Mouse (Mus musculus): Measurements from ENCODE around the gene Rbm4. TPM values are rescaled to one million over a fixed set of nuclear protein-coding genes. Genes with fewer than 3 reads are reported as not detected.

Gene Rbm4
- polyA plus RNA-seq (2014; fragmentation: Illumina TruSeq; extraction: RNeasy Lipid Tissue Mini Kit (QIAGEN cat#74804)): 14.7 TPM

GRCm38 (mm10) chr19:4793831-4794422 is at the start of gene Rbm4:
Rbm4 (minus strand) TSS chr19:4793901.

GRCm38 (mm10) chr19:4839149-4839548 is 45.4 kb upstream of the Rbm4 start, which contains the start of the genes Ccs and Ccdc87:
Ccs (minus strand) TSS chr19:4839332.
Ccdc87 (plus strand) TSS chr19:4839366.

GRCm38 (mm10) chr19:4811063-4811908 is 17.6 kb upstream of the Rbm4 start, which contains the start of the genes Gm21992 and Rbm14:
Gm21992 (minus strand) TSS chr19:4811612.
Rbm14 (minus strand) TSS chr19:4811634.

DNA sequence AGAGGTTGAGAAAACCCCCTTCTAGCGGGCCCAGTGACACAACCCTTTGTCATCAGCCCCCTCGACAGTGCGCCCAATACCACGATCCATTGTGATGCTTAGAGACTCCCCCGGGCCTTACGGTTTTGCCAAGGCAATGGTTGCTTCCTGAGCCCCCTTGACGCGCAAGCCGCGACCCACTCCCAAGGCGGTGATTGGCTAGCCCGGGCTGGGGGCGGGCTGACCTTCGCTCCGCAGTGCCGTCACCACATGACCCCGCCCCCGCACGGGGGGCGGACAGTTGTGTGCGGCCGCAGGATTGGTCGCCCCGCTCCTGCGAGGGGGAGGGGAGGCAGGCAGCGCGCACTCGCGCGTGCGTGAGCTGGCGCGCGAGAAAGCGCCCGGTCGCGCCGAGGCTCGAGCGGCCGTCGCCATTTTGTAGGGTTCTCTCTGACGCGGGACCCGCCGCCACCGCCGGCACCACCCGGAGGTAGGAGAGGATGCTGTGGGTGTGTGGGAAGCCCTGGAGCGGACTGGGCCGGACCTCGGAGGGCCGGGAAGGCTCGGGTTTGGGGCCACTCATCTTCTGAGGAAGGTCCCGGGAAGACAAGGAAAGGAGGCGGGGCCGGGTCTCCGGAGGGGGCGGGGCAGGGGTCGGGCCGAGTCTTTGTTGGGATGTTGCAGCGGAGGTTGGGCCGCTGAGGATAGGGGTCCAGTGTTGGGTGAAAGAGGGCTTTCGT is 37.3 kb downstream of the Rbm4 start, which contains the start of gene Rbm4b:
Gene Rbm4b, plus strand, starts transcription at position 305 of the 719 bp plus-strand sequence.

Other genes starting within 250 kb of the Rbm4 start
- not detected for gene Lrfn4, start 178.2 kb downstream of the Rbm4 start, polyA plus RNA-seq (2014; fragmentation: Illumina TruSeq; extraction: RNeasy Lipid Tissue Mini Kit (QIAGEN cat#74804))
- gene Rce1, start 168.3 kb downstream of the Rbm4 start, polyA plus RNA-seq (2014; fragmentation: Illumina TruSeq; extraction: RNeasy Lipid Tissue Mini Kit (QIAGEN cat#74804)): 2.7 TPM
- gene Gm960, start 95.2 kb downstream of the Rbm4 start, polyA plus RNA-seq (2014; fragmentation: Illumina TruSeq; extraction: RNeasy Lipid Tissue Mini Kit (QIAGEN cat#74804)): not detected
- not detected for gene Sptbn2, start 82.7 kb downstream of the Rbm4 start, polyA plus RNA-seq (2014; fragmentation: Illumina TruSeq; extraction: RNeasy Lipid Tissue Mini Kit (QIAGEN cat#74804))
- gene Rbm4b, start 37.4 kb downstream of the Rbm4 start, polyA plus RNA-seq (2014; fragmentation: Illumina TruSeq; extraction: RNeasy Lipid Tissue Mini Kit (QIAGEN cat#74804)): 19.5 TPM
- 1.7 TPM for gene Gm21992, start 17.7 kb upstream of the Rbm4 start, polyA plus RNA-seq (2014; fragmentation: Illumina TruSeq; extraction: RNeasy Lipid Tissue Mini Kit (QIAGEN cat#74804))
- gene Rbm14, start 17.7 kb upstream of the Rbm4 start, polyA plus RNA-seq (2014; fragmentation: Illumina TruSeq; extraction: RNeasy Lipid Tissue Mini Kit (QIAGEN cat#74804)): 8.6 TPM
- gene Ccs, start 45.4 kb upstream of the Rbm4 start, polyA plus RNA-seq (2014; fragmentation: Illumina TruSeq; extraction: RNeasy Lipid Tissue Mini Kit (QIAGEN cat#74804)): not detected
- gene Ccdc87, start 45.5 kb upstream of the Rbm4 start, polyA plus RNA-seq (2014; fragmentation: Illumina TruSeq; extraction: RNeasy Lipid Tissue Mini Kit (QIAGEN cat#74804)): 0.46 TPM
- 35.5 TPM for gene Ctsf, start 61.2 kb upstream of the Rbm4 start, polyA plus RNA-seq (2014; fragmentation: Illumina TruSeq; extraction: RNeasy Lipid Tissue Mini Kit (QIAGEN cat#74804))
- gene Actn3, start 84.0 kb upstream of the Rbm4 start, polyA plus RNA-seq (2014; fragmentation: Illumina TruSeq; extraction: RNeasy Lipid Tissue Mini Kit (QIAGEN cat#74804)): 0.20 TPM
- gene Zdhhc24, start 84.8 kb upstream of the Rbm4 start, polyA plus RNA-seq (2014; fragmentation: Illumina TruSeq; extraction: RNeasy Lipid Tissue Mini Kit (QIAGEN cat#74804)): 19.7 TPM
- gene Bbs1, start 112.7 kb upstream of the Rbm4 start, polyA plus RNA-seq (2014; fragmentation: Illumina TruSeq; extraction: RNeasy Lipid Tissue Mini Kit (QIAGEN cat#74804)): 5.8 TPM
- 1.7 TPM for gene Dpp3, start 134.4 kb upstream of the Rbm4 start, polyA plus RNA-seq (2014; fragmentation: Illumina TruSeq; extraction: RNeasy Lipid Tissue Mini Kit (QIAGEN cat#74804))
- 1.8 TPM for gene Peli3, start 149.2 kb upstream of the Rbm4 start, polyA plus RNA-seq (2014; fragmentation: Illumina TruSeq; extraction: RNeasy Lipid Tissue Mini Kit (QIAGEN cat#74804))
- 15.6 TPM for gene Mrpl11, start 168.2 kb upstream of the Rbm4 start, polyA plus RNA-seq (2014; fragmentation: Illumina TruSeq; extraction: RNeasy Lipid Tissue Mini Kit (QIAGEN cat#74804))
- not detected for gene Npas4, start 196.4 kb upstream of the Rbm4 start, polyA plus RNA-seq (2014; fragmentation: Illumina TruSeq; extraction: RNeasy Lipid Tissue Mini Kit (QIAGEN cat#74804))
- gene Slc29a2, start 230.0 kb upstream of the Rbm4 start, polyA plus RNA-seq (2014; fragmentation: Illumina TruSeq; extraction: RNeasy Lipid Tissue Mini Kit (QIAGEN cat#74804)): not detected
- 31.6 TPM for gene B4gat1, start 244.9 kb upstream of the Rbm4 start, polyA plus RNA-seq (2014; fragmentation: Illumina TruSeq; extraction: RNeasy Lipid Tissue Mini Kit (QIAGEN cat#74804))
- gene AC124502.3, start 245.0 kb upstream of the Rbm4 start, polyA plus RNA-seq (2014; fragmentation: Illumina TruSeq; extraction: RNeasy Lipid Tissue Mini Kit (QIAGEN cat#74804)): 0.34 TPM
- gene Brms1, start 247.5 kb upstream of the Rbm4 start, polyA plus RNA-seq (2014; fragmentation: Illumina TruSeq; extraction: RNeasy Lipid Tissue Mini Kit (QIAGEN cat#74804)): not detected

All from ovary, adult 10 weeks (tissue).